ENCODE assay signal across 15 mouse cellular contexts in the genomic region with DNA sequence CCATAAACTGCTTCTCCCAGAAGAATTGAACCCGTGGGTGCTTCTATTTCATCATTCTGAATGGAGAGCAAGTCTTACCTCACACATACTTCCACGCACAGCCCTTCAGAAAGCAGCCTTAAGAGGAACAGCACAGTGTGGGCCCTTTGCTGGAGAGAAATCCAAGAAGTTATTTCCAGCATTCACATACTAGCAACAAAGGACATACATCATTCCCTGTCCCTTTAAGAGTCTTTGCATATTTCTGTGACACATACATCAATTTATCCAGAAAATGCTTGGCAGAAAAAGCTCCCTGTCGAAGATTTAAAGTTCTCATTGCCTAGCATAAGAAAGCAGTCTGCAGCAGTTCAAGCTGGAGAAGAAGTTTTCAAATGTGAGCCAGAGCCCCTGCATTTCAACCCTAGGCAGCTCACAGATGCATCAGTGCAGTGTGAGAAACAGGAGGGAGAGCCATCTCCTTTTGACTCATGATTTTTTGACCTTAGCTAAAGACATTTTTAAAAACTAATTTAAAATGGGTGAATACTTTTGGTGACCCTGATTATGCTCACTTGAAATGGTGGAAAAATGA.
DNase-seq lines count a peak whose midpoint lies in the region; ATAC-seq and TF ChIP-seq lines count a peak whose summit lies in the region.
"Had no signal": no experiment of that assay in that cellular context is flagged by ENCODE, and none has a peak within 500 bp of the region (broad histone marks: within the 10 kb centered on the region; RNA-seq: fewer than 3 reads in every experiment).

No protein-coding gene starts in this region.

- no peaks in the 10 kb centered on the region for H3K9me3 ChIP-seq in hindbrain, embryonic 14.5 days (ENCODE audit: control insufficient read depth, low read length)
- H3K9me3 ChIP-seq in hindbrain, embryonic 12.5 days (replicated peaks) = no peaks in the 10 kb centered on the region
- H3K9me3 ChIP-seq in lung, embryonic 16.5 days (ENCODE audit: control insufficient read depth, low read length) = no peaks in the 10 kb centered on the region
- no peaks in the 10 kb centered on the region for H3K9me3 ChIP-seq in hindbrain, postnatal 0 days (ENCODE audit: low read length)
- no peaks in the 10 kb centered on the region for H3K9me3 ChIP-seq in neural tube, embryonic 15.5 days (replicated peaks)
- H3K9me3 ChIP-seq: embryonic facial prominence, embryonic 13.5 days; heart, embryonic 12.5 days; liver, embryonic 12.5 days had no signal

- no peak overlapping the region for H3K4me3 ChIP-seq in hindbrain, embryonic 14.5 days (replicated peaks; ENCODE audit: low read length)
- H3K4me3 ChIP-seq in hindbrain, embryonic 12.5 days = no peak overlapping the region
- no peak overlapping the region for H3K4me3 ChIP-seq in lung, embryonic 16.5 days (ENCODE audit: low read length)
- no peak overlapping the region for H3K4me3 ChIP-seq in hindbrain, postnatal 0 days (ENCODE audit: low read length)
- H3K4me3 ChIP-seq in neural tube, embryonic 15.5 days (replicated peaks) = no peak overlapping the region
- H3K4me3 ChIP-seq: embryonic facial prominence, embryonic 13.5 days; heart, embryonic 12.5 days; liver, embryonic 12.5 days; myocyte had no signal

- peaks cover 20% of the 10 kb centered on the region for H3K4me1 ChIP-seq in hindbrain, embryonic 14.5 days (replicated peaks; ENCODE audit: control insufficient read depth, insufficient read depth, low read length)
- peaks cover 22% of the 10 kb centered on the region for H3K4me1 ChIP-seq in hindbrain, embryonic 12.5 days
- peaks cover 8% of the 10 kb centered on the region for H3K4me1 ChIP-seq in lung, embryonic 16.5 days (replicated peaks; ENCODE audit: control insufficient read depth, insufficient read depth, low read length)
- 0 out of 2 replicates have a peak, but pooled peaks cover 6% of the 10 kb centered on the region for H3K4me1 ChIP-seq in hindbrain, postnatal 0 days (ENCODE audit: insufficient read depth, low read length)
- peaks cover 26% of the 10 kb centered on the region for H3K4me1 ChIP-seq in neural tube, embryonic 15.5 days

- 41% methylated on average over 3 of the region's 3 CpGs for WGBS in hindbrain, embryonic 14.5 days
- WGBS in hindbrain, embryonic 12.5 days = 52% methylated on average over 3 of the region's 3 CpGs
- 38% methylated on average over 3 of the region's 3 CpGs for WGBS in lung, embryonic 16.5 days
- WGBS in hindbrain, postnatal 0 days = 45% methylated on average over 3 of the region's 3 CpGs
- WGBS in neural tube, embryonic 15.5 days = 29% methylated on average over 3 of the region's 3 CpGs

- no peaks in the 10 kb centered on the region for H3K36me3 ChIP-seq in hindbrain, embryonic 14.5 days (replicated peaks; ENCODE audit: control insufficient read depth, insufficient read depth)
- H3K36me3 ChIP-seq in hindbrain, embryonic 12.5 days = no peaks in the 10 kb centered on the region
- no peaks in the 10 kb centered on the region for H3K36me3 ChIP-seq in lung, embryonic 16.5 days (ENCODE audit: control insufficient read depth, insufficient read depth, low read length)
- H3K36me3 ChIP-seq in hindbrain, postnatal 0 days (ENCODE audit: insufficient read depth, low read length) = no peaks in the 10 kb centered on the region
- H3K36me3 ChIP-seq in neural tube, embryonic 15.5 days = no peaks in the 10 kb centered on the region
- H3K36me3 ChIP-seq: embryonic facial prominence, embryonic 13.5 days; heart, embryonic 12.5 days; liver, embryonic 12.5 days had no signal

- 0 out of 2 replicates have a peak overlapping the region, but pooled peaks have one; percentile 26 for H3K27ac ChIP-seq in hindbrain, embryonic 14.5 days
- H3K27ac ChIP-seq in hindbrain, embryonic 12.5 days = no peak overlapping the region
- no peak overlapping the region for H3K27ac ChIP-seq in lung, embryonic 16.5 days (ENCODE audit: low read length)
- 0 out of 2 replicates have a peak overlapping the region, but pooled peaks have one; percentile 5 for H3K27ac ChIP-seq in hindbrain, postnatal 0 days
- 0 out of 2 replicates have a peak overlapping the region, but pooled peaks have one; percentile 24 for H3K27ac ChIP-seq in neural tube, embryonic 15.5 days (replicated peaks)
- H3K27ac ChIP-seq: embryonic facial prominence, embryonic 13.5 days; liver, embryonic 12.5 days; macrophage had no signal

- no peaks in the 10 kb centered on the region for H3K27me3 ChIP-seq in hindbrain, embryonic 14.5 days (ENCODE audit: control insufficient read depth, insufficient read depth, low read length)
- H3K27me3 ChIP-seq in hindbrain, embryonic 12.5 days = no peaks in the 10 kb centered on the region
- H3K27me3 ChIP-seq in lung, embryonic 16.5 days (ENCODE audit: control insufficient read depth, insufficient read depth, low read depth, low read length) = no peaks in the 10 kb centered on the region
- no peaks in the 10 kb centered on the region for H3K27me3 ChIP-seq in hindbrain, postnatal 0 days (ENCODE audit: insufficient read depth, low read length)
- H3K27me3 ChIP-seq in neural tube, embryonic 15.5 days (replicated peaks) = no peaks in the 10 kb centered on the region
- H3K27me3 ChIP-seq: CH12.LX, Patski had no signal

- TF ChIP-seq CTCF in hindbrain, postnatal 0 days (IDR thresholded peaks at IDR 0.05; ENCODE audit: low read depth) = no peak

- no peak for ATAC-seq in hindbrain, embryonic 14.5 days (ENCODE audit: low FRiP score)
- no peak for ATAC-seq in hindbrain, embryonic 12.5 days (ENCODE audit: low FRiP score)
- ATAC-seq in lung, embryonic 16.5 days (ENCODE audit: low read depth) = peak; percentile 71; the same call in 1 of the 2 replicates
- ATAC-seq in hindbrain, postnatal 0 days = no peak
- ATAC-seq in neural tube, embryonic 15.5 days (ENCODE audit: low FRiP score) = no peak
- ATAC-seq: liver, embryonic 12.5 days; Patski had no signal

- H3K9ac ChIP-seq in hindbrain, embryonic 14.5 days = no peak overlapping the region
- no peak overlapping the region for H3K9ac ChIP-seq in hindbrain, embryonic 12.5 days
- H3K9ac ChIP-seq in lung, embryonic 16.5 days (ENCODE audit: low read length) = no peak overlapping the region
- H3K9ac ChIP-seq in hindbrain, postnatal 0 days (replicated peaks; ENCODE audit: low read length) = no peak overlapping the region
- no peak overlapping the region for H3K9ac ChIP-seq in neural tube, embryonic 15.5 days (replicated peaks)
- H3K9ac ChIP-seq: embryonic facial prominence, embryonic 13.5 days; heart, embryonic 12.5 days; liver, embryonic 12.5 days had no signal

- no peak for DNase-seq in hindbrain, embryonic 14.5 days (ENCODE audit: low spot score)
- DNase-seq in lung, adult 18-20 months = no peak
- DNase-seq in hindbrain, postnatal 0 days (ENCODE audit: low spot score) = no peak
- DNase-seq in adrenal gland, postnatal 36 days = no peak
- DNase-seq: cerebellum, postnatal 14 days had no signal

- no peak overlapping the region for H3K4me2 ChIP-seq in hindbrain, embryonic 14.5 days (replicated peaks)
- H3K4me2 ChIP-seq in hindbrain, embryonic 12.5 days (replicated peaks) = no peak overlapping the region
- no peak overlapping the region for H3K4me2 ChIP-seq in lung, embryonic 16.5 days (ENCODE audit: low read depth, low read length)
- no peak overlapping the region for H3K4me2 ChIP-seq in hindbrain, postnatal 0 days (ENCODE audit: low read depth, low read length)
- no peak overlapping the region for H3K4me2 ChIP-seq in neural tube, embryonic 15.5 days
- H3K4me2 ChIP-seq: embryonic facial prominence, embryonic 13.5 days; heart, embryonic 12.5 days; liver, embryonic 12.5 days had no signal

Comparison
In these comparisons a context has a peak if more than half of its experiments do, and no peak if none do; other contexts are left out.
1. H3K27ac ChIP-seq: peak in hindbrain, embryonic 14.5 days (single experiment), hindbrain, postnatal 0 days (single experiment) and neural tube, embryonic 15.5 days (single experiment); none in hindbrain, embryonic 12.5 days (single experiment) and lung, embryonic 16.5 days (single experiment).